Mouse (Mus musculus): ENCODE results near the gene Ccdc91. TPM values are rescaled to one million over a fixed set of nuclear protein-coding genes. Genes with fewer than 3 reads are reported as not detected.

Gene Ccdc91
- polyA plus RNA-seq (2015; fragmentation: Nextera tagmentation; extraction: Ambion mirVana) = 25.6 and 28.7 TPM in 2 replicates

- H3K4me3 ChIP-seq = peak within 1 kb of the TSS; percentile 74
- H3K9me3 ChIP-seq = no peaks in the 10 kb centered on the region
- no peaks in the 10 kb centered on the region for H3K36me3 ChIP-seq
- H3K4me1 ChIP-seq = peaks cover 6% of the 10 kb centered on the region
- peak within 1 kb of the TSS; percentile 74 for H3K27ac ChIP-seq
- no peaks in the 10 kb centered on the region for H3K27me3 ChIP-seq
- WGBS = under 1% methylated on average over 78 of the region's 78 CpGs
- peak; percentile 96 for ATAC-seq (ENCODE audit: borderline replicate concordance, extremely low read depth, low FRiP score, low TSS enrichment)
- H3K9ac ChIP-seq = peak within 1 kb of the TSS; percentile 74
- peak within 1 kb of the TSS; percentile 80 for H3K4me2 ChIP-seq
Observed at GRCm38 (mm10) chr6:147475727-147476613, at the start of gene Ccdc91. TSS of gene Ccdc91 (plus strand) at chr6:147475828.

DNA sequence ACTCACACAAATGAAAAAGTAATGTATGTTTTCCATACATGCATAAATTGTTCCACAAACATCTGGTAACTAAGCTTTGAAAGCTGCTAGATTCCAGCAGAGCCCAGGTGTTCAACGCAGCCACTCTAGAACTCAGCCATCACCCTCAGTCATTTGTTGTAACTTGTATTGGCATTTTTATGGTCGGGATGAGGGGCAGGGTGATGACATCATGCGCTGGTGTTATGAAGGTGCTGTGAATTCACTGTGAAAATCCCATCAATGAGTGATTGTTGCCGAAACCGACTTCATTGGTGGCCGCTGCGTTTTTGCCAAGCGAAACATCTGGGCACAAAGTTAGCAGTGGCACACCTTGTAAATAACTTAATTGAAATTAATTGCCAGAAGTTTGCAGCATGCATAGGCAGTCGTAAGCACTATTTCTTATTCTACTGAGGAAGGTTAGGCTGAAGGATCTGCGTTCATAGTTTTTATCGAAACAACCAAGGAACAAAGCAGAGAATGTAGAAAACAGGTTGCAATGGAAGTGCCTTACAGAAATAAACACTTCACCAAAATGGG, 48.6 kb upstream of the Ccdc91 start:
- Histone ChIP-seq H3K4me2 (no peak overlapping the region), H3K9me3 (no peaks in the 10 kb centered on the region), H3K27me3 (no peaks in the 10 kb centered on the region), H3K27ac (no peak overlapping the region), H3K4me3 (no peak overlapping the region), H3K4me1 (no peaks in the 10 kb centered on the region), H3K9ac (no peak overlapping the region), H3K36me3 (no peaks in the 10 kb centered on the region)
- no peak for ATAC-seq (ENCODE audit: borderline replicate concordance, extremely low read depth, low FRiP score, low TSS enrichment)
- 81% methylated on average over 11 of the region's 11 CpGs for WGBS

DNA sequence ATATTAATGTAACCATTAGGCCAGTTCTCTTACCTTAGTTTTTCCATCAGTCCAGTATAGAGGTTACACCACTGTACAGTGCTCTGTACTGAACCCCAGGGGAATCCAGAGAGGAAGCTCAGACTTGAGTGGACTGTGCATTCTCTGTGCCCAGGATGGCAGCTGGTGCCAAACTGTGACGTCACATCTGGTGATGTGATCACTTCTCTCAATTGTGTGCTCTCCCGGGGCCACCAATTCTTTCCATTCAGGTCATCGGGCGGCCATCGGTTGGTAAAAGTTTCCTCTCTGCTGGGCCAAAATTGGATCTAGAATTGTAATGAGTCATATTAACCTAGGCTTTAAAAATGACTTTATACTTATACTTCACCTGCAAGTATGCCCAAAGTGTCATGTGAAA, 19.9 kb upstream of the Ccdc91 start:
- Histone ChIP-seq H3K27me3 (no peaks in the 10 kb centered on the region), H3K4me3 (no peak overlapping the region), H3K4me1 (no peaks in the 10 kb centered on the region), H3K9me3 (no peaks in the 10 kb centered on the region), H3K36me3 (no peaks in the 10 kb centered on the region), H3K9ac (no peak overlapping the region), H3K27ac (no peak overlapping the region), H3K4me2 (no peak overlapping the region)
- no peak for ATAC-seq (ENCODE audit: borderline replicate concordance, extremely low read depth, low FRiP score, low TSS enrichment)
- WGBS = 86% methylated on average over 5 of the region's 5 CpGs

- no peaks in the 10 kb centered on the region for H3K27me3 ChIP-seq
- no peak overlapping the region for H3K27ac ChIP-seq
- no peaks in the 10 kb centered on the region for H3K9me3 ChIP-seq
- H3K4me1 ChIP-seq = no peaks in the 10 kb centered on the region
- H3K4me2 ChIP-seq = no peak overlapping the region
- ATAC-seq (ENCODE audit: borderline replicate concordance, extremely low read depth, low FRiP score, low TSS enrichment) = no peak
- no peak overlapping the region for H3K9ac ChIP-seq
- no peak overlapping the region for H3K4me3 ChIP-seq
- no peaks in the 10 kb centered on the region for H3K36me3 ChIP-seq
- WGBS = 80% methylated on average over 11 of the region's 11 CpGs
Observed at GRCm38 (mm10) chr6:147458637-147459301, 16.9 kb upstream of the Ccdc91 start.

- ATAC-seq (ENCODE audit: borderline replicate concordance, extremely low read depth, low FRiP score, low TSS enrichment) = no peak
- Histone ChIP-seq H3K4me2 (no peak overlapping the region), H3K4me1 (0 out of 2 replicates have a peak, but pooled peaks cover 3% of the 10 kb centered on the region), H3K4me3 (no peak overlapping the region), H3K9me3 (no peaks in the 10 kb centered on the region), H3K9ac (no peak overlapping the region), H3K27ac (no peak overlapping the region), H3K36me3 (no peaks in the 10 kb centered on the region), H3K27me3 (no peaks in the 10 kb centered on the region)
- 29% methylated on average over 5 of the region's 5 CpGs for WGBS
Observed at GRCm38 (mm10) chr6:147470016-147470415, 5.6 kb upstream of the Ccdc91 start.

DNA sequence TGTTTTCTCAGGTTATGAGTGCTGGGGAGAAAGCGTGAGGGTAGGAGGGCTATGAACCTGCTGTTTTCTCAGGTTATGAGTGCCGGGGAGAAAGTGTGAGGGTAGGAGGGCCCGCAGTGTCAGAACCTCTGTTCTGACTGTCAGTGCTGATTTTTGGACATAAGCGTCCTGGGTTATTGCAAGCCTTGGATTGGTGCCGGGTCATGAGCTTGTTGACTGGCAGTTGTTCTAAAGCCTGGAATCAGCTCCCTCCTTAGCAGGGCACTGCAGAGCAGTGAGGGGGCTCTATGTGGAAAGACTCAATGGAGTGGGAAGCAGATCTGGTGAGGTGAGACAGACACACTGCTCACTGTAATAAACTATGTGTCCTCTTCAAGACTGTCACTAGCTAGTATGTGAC, 5.5 kb downstream of the Ccdc91 start:
- H3K36me3 ChIP-seq = no peaks in the 10 kb centered on the region
- H3K9me3 ChIP-seq = no peaks in the 10 kb centered on the region
- 92% methylated on average over 5 of the region's 5 CpGs for WGBS
- H3K27me3 ChIP-seq = no peaks in the 10 kb centered on the region
- H3K9ac ChIP-seq = no peak overlapping the region
- no peak for ATAC-seq (ENCODE audit: borderline replicate concordance, extremely low read depth, low FRiP score, low TSS enrichment)
- H3K27ac ChIP-seq = no peak overlapping the region
- peaks cover 6% of the 10 kb centered on the region for H3K4me1 ChIP-seq
- H3K4me2 ChIP-seq = no peak overlapping the region
- H3K4me3 ChIP-seq = no peak overlapping the region

DNA sequence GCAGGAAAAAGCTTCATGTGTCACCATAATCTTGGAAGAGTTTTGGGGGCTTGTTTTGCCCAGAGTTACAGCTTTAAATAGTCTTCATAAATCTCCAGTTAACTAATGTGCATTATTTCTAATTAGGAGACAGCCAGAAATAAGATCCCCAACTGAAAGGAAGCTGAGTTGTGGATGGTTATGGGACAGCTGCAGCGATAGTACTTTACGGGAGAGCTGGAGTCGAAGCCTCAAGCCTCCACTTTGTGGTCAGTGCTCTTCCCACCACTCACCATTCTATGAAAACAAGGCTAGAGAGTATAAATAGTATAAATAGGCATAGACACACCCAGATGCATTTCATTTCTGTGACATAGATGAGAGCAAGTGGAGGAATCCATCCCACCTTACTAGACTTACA, 14.5 kb downstream of the Ccdc91 start:
- H3K4me2 ChIP-seq = no peak overlapping the region
- no peaks in the 10 kb centered on the region for H3K36me3 ChIP-seq
- 97% methylated on average over 3 of the region's 3 CpGs for WGBS
- H3K27me3 ChIP-seq = no peaks in the 10 kb centered on the region
- no peak for ATAC-seq (ENCODE audit: borderline replicate concordance, extremely low read depth, low FRiP score, low TSS enrichment)
- no peaks in the 10 kb centered on the region for H3K9me3 ChIP-seq
- no peak overlapping the region for H3K4me3 ChIP-seq
- no peaks in the 10 kb centered on the region for H3K4me1 ChIP-seq
- no peak overlapping the region for H3K27ac ChIP-seq
- H3K9ac ChIP-seq = no peak overlapping the region

- no peak for ATAC-seq (ENCODE audit: borderline replicate concordance, extremely low read depth, low FRiP score, low TSS enrichment)
- no peaks in the 10 kb centered on the region for H3K27me3 ChIP-seq
- H3K4me3 ChIP-seq = no peak overlapping the region
- H3K4me1 ChIP-seq = no peaks in the 10 kb centered on the region
- 84% methylated on average over 4 of the region's 4 CpGs for WGBS
- no peaks in the 10 kb centered on the region for H3K9me3 ChIP-seq
- H3K36me3 ChIP-seq = no peaks in the 10 kb centered on the region
- H3K9ac ChIP-seq = no peak overlapping the region
- H3K27ac ChIP-seq = no peak overlapping the region
- no peak overlapping the region for H3K4me2 ChIP-seq
Observed at GRCm38 (mm10) chr6:147492551-147492950, 16.9 kb downstream of the Ccdc91 start.

GRCm38 (mm10) chr6:147501439-147501838, 25.8 kb downstream of the Ccdc91 start:
- ATAC-seq (ENCODE audit: borderline replicate concordance, extremely low read depth, low FRiP score, low TSS enrichment) = no peak
- H3K27ac ChIP-seq = no peak overlapping the region
- H3K9me3 ChIP-seq = no peaks in the 10 kb centered on the region
- no peaks in the 10 kb centered on the region for H3K36me3 ChIP-seq
- H3K4me2 ChIP-seq = no peak overlapping the region
- H3K27me3 ChIP-seq = no peaks in the 10 kb centered on the region
- H3K4me1 ChIP-seq = no peaks in the 10 kb centered on the region
- 80% methylated on average over 3 of the region's 3 CpGs for whole genome bisulfite sequencing
- H3K4me3 ChIP-seq = no peak overlapping the region
- no peak overlapping the region for H3K9ac ChIP-seq

DNA sequence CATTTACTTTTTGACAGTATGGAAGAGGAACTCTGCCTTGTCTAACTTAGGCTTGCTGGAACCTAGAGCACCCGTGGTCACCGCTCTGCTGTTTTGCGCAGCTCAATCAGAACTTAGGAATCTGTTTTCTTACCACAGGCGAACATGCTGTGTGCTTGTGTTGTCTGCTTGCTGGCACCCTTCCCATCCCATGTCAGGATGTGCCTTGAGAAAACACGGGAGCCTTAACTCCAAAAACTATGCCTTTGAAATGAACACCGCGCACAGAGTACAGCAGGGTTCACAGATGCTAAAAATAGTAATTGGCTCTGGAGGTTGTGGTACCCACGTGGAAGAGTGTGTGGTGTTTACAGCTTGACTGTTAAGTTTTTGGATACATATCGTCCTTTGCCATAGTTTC, 30.4 kb downstream of the Ccdc91 start:
- 42% methylated on average over 9 of the region's 9 CpGs for WGBS
- Histone ChIP-seq H3K36me3 (no peaks in the 10 kb centered on the region), H3K27ac (no peak overlapping the region), H3K4me2 (0 out of 2 replicates have a peak overlapping the region, but pooled peaks have one; percentile 7), H3K27me3 (no peaks in the 10 kb centered on the region), H3K4me1 (0 out of 2 replicates have a peak, but pooled peaks cover 4% of the 10 kb centered on the region), H3K9me3 (no peaks in the 10 kb centered on the region), H3K9ac (no peak overlapping the region), H3K4me3 (no peak overlapping the region)
- no peak for ATAC-seq (ENCODE audit: borderline replicate concordance, extremely low read depth, low FRiP score, low TSS enrichment)

GRCm38 (mm10) chr6:147506496-147506895, 30.9 kb downstream of the Ccdc91 start:
- no peak overlapping the region for H3K4me3 ChIP-seq
- 55% methylated on average over 10 of the region's 10 CpGs for WGBS

DNA sequence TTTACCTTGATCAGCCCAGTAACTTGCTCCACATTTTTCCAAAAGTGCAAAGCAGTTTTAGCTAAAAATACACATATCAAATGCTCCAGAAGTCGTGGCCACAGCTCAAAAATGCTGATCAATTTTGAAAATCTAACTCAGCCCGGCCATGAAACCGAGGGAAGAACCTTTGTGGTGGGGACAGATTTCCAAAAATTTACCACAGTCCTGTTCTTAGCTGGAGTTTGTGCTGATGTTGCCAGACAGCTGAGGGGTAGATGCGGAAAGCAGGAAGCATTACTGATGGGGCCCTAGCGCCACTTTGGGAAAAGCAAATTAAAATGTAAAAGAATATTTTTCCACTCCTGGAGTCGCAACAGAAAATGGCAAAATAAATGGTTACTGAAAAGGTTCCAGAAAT, 31.6 kb downstream of the Ccdc91 start:
- H3K27ac ChIP-seq = no peak overlapping the region

More at GRCm38 (mm10) chr6:147506496-147506895, 30.9 kb downstream of the Ccdc91 start:
- no peak overlapping the region for H3K4me2 ChIP-seq
- no peaks in the 10 kb centered on the region for H3K36me3 ChIP-seq
- H3K9ac ChIP-seq = no peak overlapping the region
- ATAC-seq (ENCODE audit: borderline replicate concordance, extremely low read depth, low FRiP score, low TSS enrichment) = no peak
- 0 out of 2 replicates have a peak, but pooled peaks cover 4% of the 10 kb centered on the region for H3K4me1 ChIP-seq
- H3K27me3 ChIP-seq = no peaks in the 10 kb centered on the region
- no peak overlapping the region for H3K27ac ChIP-seq
- no peaks in the 10 kb centered on the region for H3K9me3 ChIP-seq

More for the DNA sequence above, 31.6 kb downstream of the Ccdc91 start:
- H3K36me3 ChIP-seq = no peaks in the 10 kb centered on the region
- H3K4me3 ChIP-seq = no peak overlapping the region
- H3K9me3 ChIP-seq = no peaks in the 10 kb centered on the region
- H3K27me3 ChIP-seq = no peaks in the 10 kb centered on the region
- no peak for ATAC-seq (ENCODE audit: borderline replicate concordance, extremely low read depth, low FRiP score, low TSS enrichment)
- H3K4me2 ChIP-seq = no peak overlapping the region
- 0 out of 2 replicates have a peak, but pooled peaks cover 4% of the 10 kb centered on the region for H3K4me1 ChIP-seq
- H3K9ac ChIP-seq = no peak overlapping the region
- WGBS = 80% methylated on average over 6 of the region's 6 CpGs
